Comparison of ENCODE assay signal across 8 mouse cellular contexts in the genomic region with DNA sequence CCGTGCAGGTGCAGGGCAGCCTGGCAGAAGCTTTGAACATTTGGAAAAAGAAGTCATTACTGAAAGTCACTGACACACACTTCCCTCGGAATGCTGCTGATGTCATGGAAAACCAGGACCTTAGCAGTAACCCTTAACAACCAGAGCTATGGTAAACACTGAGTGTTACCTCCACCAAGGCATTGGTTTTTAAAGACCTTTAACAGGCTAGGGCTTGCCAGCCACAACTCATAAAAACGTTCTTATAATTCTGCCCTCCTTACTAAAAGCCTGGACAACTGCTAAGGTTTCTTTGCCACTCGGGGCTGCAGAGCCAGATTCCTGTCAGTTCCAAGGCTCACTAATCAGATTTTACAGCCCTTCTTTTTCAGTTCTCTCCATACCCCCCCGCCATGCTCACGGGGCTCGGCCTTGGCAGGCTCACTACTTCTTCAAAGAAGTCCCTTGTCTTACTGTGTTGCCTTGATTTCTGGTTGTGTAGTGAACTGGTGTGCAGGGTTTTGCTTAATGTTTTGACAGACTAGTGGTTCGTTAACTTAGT.
DNase-seq lines count a peak whose midpoint lies in the region; ATAC-seq lines count a peak whose summit lies in the region.

No protein-coding gene starts in this region.

- DNase-seq in cerebellum, adult 11-12 months: peak; percentile 4
- peak; percentile 76 for DNase-seq in Muller cell, postnatal 12 days (ENCODE audit: inconsistent ontology term)
- peak; percentile 95 for DNase-seq in fibroblast of lung, adult 2 months (ENCODE audit: low read depth)
- peak; percentile 75 to 79 for DNase-seq in kidney, adult 8-10 months
- DNase-seq in lung, postnatal 25 days (ENCODE audit: low spot score): peak; percentile 41
- DNase-seq in yolk sac, embryonic 10.5 days (ENCODE audit: low spot score): peak; percentile 68
- DNase-seq in left cerebral cortex, adult 11 months (ENCODE audit: low spot score): no peak

- ATAC-seq in cerebellum, adult (ENCODE audit: insufficient number of reproducible peaks, low FRiP score, low TSS enrichment): no peak
